Mouse (Mus musculus): ENCODE data around the gene Idua. TPM values are rescaled to one million over a fixed set of nuclear protein-coding genes. Genes with fewer than 3 reads are reported as not detected.

Idua gene
- polyA plus RNA-seq, 1 experiment from 2014 or later: 17.8 TPM

DNA sequence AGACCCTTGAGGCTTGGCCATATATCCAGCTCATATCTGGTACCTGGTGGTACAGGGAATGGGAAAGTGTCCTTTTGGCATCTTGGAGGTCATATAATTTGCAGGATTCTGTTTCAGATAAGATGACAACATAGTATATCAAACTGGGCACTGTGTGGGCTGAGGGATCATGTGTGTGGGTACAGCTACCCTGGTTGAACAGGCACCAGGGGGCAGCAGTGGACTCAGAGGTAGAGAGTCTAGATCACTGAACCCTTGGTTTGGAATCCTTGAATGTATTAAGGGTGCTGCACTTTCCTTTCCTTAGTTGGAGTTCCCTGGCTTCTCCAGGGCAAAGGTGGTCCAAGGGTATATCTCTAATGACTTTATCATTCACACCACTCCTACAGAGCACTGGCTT lies 10.7 kb downstream of the Idua start:
- H3K4me1 ChIP-seq (replicated peaks): peaks cover 14% of the 10 kb centered on the region
- ATAC-seq (ENCODE audit: insufficient number of reproducible peaks, low FRiP score): 0 out of 2 replicates have a peak, but pooled peaks have one; percentile 31
- no peak overlapping the region for H3K4me3 ChIP-seq
- peaks cover 32% of the 10 kb centered on the region for H3K36me3 ChIP-seq
- H3K27ac ChIP-seq (ENCODE audit: poor library complexity, severe bottlenecking): no peak overlapping the region
- no peak overlapping the region for H3K4me2 ChIP-seq
- H3K9me3 ChIP-seq (replicated peaks): no peaks in the 10 kb centered on the region
- no peak overlapping the region for H3K9ac ChIP-seq
- no peaks in the 10 kb centered on the region; the same call in 1 of the 2 replicates for H3K27me3 ChIP-seq (replicated peaks)

DNA sequence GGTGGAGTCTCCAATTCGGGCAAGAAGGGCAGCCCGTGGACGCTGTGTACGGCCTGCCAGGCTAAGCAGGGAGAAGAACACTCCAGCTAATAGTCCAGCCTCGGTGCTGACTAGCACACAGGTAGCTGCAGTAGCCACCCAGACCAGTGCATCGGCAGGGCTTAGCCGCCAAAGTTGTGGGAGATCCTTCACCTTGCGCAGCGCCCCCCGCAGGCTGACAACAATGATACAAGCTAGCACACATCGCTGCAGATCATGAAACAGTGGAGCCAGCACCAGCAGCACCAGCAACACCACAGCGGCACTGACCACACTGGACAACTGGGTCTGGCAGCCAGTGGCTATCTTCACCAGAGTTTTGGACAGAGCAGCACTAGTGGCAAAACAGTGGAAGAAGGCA lies 11.6 kb downstream of the Idua start:
- no peak overlapping the region for H3K4me2 ChIP-seq
- H3K9ac ChIP-seq: no peak overlapping the region
- no peak for ATAC-seq (ENCODE audit: insufficient number of reproducible peaks, low FRiP score)
- no peaks in the 10 kb centered on the region for H3K9me3 ChIP-seq (replicated peaks)
- peaks cover 19% of the 10 kb centered on the region for H3K4me1 ChIP-seq (replicated peaks)
- H3K36me3 ChIP-seq: peaks cover 32% of the 10 kb centered on the region
- WGBS: 86% methylated on average over 12 of the region's 12 CpGs
- no peaks in the 10 kb centered on the region for H3K27me3 ChIP-seq (replicated peaks)
- no peak overlapping the region for H3K27ac ChIP-seq (ENCODE audit: poor library complexity, severe bottlenecking)
- no peak overlapping the region for H3K4me3 ChIP-seq

- Histone ChIP-seq H3K27me3 (replicated peaks) (no peaks in the 10 kb centered on the region), H3K4me2 (no peak overlapping the region), H3K27ac (ENCODE audit: poor library complexity, severe bottlenecking) (no peak overlapping the region), H3K9me3 (replicated peaks) (no peaks in the 10 kb centered on the region), H3K4me1 (replicated peaks) (peaks cover 28% of the 10 kb centered on the region), H3K36me3 (peaks cover 32% of the 10 kb centered on the region), H3K9ac (no peak overlapping the region), H3K4me3 (no peak overlapping the region)
- no peak for ATAC-seq (ENCODE audit: insufficient number of reproducible peaks, low FRiP score)
- WGBS: 75% methylated on average over 2 of the region's 2 CpGs
These were observed 14.5 kb downstream of the Idua start for GRCm38 (mm10) chr5:108674624-108675023.

DNA sequence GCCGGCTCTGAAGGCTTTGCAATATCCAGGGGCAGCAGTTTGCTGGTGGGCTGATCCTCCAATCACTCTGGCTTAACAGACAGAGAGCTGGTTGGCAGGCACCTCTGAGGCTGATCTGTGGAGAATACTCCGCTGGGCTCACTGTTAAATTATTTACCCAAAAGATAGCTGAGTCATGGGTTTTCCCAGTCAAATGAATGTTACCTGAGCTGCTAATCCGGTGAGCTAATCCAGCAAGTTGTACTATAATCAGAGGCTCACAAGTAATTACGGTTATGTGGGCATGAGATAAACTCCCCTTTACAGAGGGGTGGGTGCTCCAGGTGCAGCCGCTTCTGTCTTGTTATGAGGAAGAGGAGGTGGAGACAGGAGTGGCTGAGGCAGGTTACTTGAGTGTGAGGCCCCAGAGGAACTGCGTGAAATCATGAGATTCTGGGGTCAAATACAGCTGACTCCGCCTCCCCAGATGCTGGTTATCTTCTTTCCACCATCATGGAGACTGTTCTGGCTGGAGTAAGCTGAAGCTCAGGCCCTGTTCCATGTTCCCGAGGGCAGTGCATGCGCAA lies 15.2 kb downstream of the Idua start, which contains the start of gene Slc26a1:
TSS of gene Slc26a1 (minus strand) at position 319 of the 566 bp plus-strand sequence.
- no peak within 1 kb of the TSS for H3K4me3 ChIP-seq
- H3K9me3 ChIP-seq (replicated peaks): no peaks in the 10 kb centered on the region
- no peak within 1 kb of the TSS for H3K9ac ChIP-seq
- 76% methylated on average over 9 of the region's 9 CpGs for WGBS
- no peak within 1 kb of the TSS for H3K4me2 ChIP-seq
- peaks cover 21% of the 10 kb centered on the region for H3K4me1 ChIP-seq (replicated peaks)
- no peak for ATAC-seq (ENCODE audit: insufficient number of reproducible peaks, low FRiP score)
- peaks cover 32% of the 10 kb centered on the region for H3K36me3 ChIP-seq
- no peaks in the 10 kb centered on the region for H3K27me3 ChIP-seq (replicated peaks)
- H3K27ac ChIP-seq (ENCODE audit: poor library complexity, severe bottlenecking): no peak within 1 kb of the TSS

DNA sequence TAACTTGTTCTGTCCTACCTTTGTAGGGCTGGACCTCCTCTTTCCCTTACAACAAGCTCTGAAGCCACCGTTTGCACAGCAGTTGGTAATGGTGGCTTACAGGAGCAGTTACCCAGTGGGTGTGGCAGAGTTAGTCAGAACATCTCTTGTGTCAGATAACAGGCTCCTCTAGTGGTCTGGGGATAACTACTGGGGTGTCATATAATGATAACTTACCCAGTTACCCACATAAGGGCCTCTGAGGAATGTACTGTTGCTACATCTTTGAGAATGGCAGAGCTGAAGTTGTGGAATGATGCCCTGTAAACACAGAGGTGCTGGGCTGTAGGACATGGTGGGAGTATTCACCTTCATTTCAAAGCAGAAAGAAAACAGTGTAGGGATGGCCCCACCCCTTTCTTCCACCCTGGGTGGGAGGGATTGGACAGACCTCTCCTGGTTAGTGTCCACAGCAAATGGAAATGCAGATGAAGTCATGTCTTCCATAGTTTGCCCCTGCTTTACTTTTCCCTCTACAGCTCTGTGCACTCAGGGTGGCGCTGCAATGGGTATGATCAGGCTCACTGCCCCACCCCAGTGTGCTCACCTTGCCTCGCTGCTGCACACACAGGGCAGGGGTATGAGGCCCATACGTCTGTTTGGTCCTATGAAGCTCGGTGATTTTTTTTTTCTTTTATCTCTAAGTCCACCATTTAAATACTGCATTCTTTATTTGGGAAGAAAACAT lies 16.8 kb downstream of the Idua start:
- peaks cover 23% of the 10 kb centered on the region for H3K36me3 ChIP-seq
- H3K9me3 ChIP-seq (replicated peaks): no peaks in the 10 kb centered on the region
- H3K27ac ChIP-seq (ENCODE audit: poor library complexity, severe bottlenecking): peak overlapping the region; percentile 70
- peak overlapping the region; percentile 48 for H3K4me3 ChIP-seq
- ATAC-seq (ENCODE audit: insufficient number of reproducible peaks, low FRiP score): peak; percentile 66; the same call in 1 of the 2 replicates
- peaks cover 18% of the 10 kb centered on the region for H3K4me1 ChIP-seq (replicated peaks)
- 9% methylated on average over 5 of the region's 5 CpGs for WGBS
- no peaks in the 10 kb centered on the region for H3K27me3 ChIP-seq (replicated peaks)
- peak overlapping the region; percentile 89 for H3K4me2 ChIP-seq
- H3K9ac ChIP-seq: peak overlapping the region; percentile 72

DNA sequence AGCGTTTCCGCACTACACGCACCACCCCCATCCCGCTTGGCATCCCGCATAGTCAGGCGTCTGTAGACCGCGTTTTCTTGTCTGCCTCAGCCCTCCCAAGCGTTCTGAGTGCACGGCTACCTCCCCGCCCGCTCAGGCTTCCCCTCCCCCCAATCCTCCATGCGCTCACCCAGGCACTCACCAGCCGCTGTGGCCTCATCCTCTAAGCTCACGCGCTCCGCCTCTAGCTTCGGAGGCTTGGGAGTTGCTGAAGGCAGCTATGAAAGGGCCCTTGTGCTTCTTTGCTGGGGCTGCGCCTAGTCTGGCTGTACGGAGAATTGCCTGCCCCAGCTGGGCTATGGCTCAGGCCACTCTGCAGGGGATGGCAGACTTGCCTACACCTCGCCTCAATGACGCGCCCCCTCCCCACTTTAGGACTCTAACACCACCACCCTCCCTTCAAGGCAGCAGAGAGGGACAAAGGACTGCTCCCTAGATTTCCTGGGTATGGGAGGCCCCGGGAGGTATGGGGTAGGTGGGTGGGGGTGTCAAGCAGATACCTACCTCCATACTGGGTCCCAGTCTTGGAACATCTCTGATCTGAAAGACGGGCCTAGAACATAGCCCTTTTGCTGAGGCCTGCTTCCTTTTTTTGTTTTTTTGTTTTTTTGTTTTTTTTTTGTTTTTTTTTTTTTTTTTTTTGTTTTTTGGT lies 17.6 kb downstream of the Idua start:
- H3K4me3 ChIP-seq: peak overlapping the region; percentile 48
- no peaks in the 10 kb centered on the region for H3K27me3 ChIP-seq (replicated peaks)
- peak overlapping the region; percentile 72 for H3K9ac ChIP-seq
- peak overlapping the region; percentile 89 for H3K4me2 ChIP-seq
- peak; percentile 83 for ATAC-seq (ENCODE audit: insufficient number of reproducible peaks, low FRiP score)
- 4% methylated on average over 25 of the region's 25 CpGs for WGBS
- peaks cover 14% of the 10 kb centered on the region for H3K36me3 ChIP-seq
- peaks cover 18% of the 10 kb centered on the region for H3K4me1 ChIP-seq (replicated peaks)
- no peaks in the 10 kb centered on the region for H3K9me3 ChIP-seq (replicated peaks)
- H3K27ac ChIP-seq (ENCODE audit: poor library complexity, severe bottlenecking): peak overlapping the region; percentile 70

DNA sequence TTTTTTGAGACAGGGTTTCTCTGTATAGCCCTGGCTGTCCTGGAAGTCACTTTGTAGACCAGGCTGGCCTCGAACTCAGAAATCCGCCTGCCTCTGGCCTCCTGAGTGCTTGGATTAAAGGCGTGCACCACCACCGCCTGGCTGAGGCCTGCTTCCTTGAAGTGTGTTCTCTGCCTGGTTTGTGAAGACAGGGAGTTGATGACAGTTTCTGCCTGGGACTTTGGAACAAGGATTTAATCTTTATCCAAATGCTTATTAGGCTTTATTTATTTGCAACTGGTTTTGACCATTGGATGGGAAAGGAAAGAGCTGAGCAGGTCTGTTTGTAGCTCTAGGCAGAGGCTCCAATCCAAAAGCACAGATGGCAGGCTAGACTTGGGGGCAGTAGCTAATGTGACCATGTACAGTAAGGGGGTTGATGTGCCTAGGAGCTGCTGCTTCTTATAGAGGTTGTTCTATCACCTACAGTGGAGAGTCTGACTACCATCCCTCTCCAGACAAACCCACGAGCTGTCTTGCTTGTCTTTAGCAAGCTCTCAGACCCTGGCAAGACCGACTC lies 18.2 kb downstream of the Idua start:
- no peak overlapping the region for H3K4me2 ChIP-seq
- no peaks in the 10 kb centered on the region for H3K9me3 ChIP-seq (replicated peaks)
- peaks cover 18% of the 10 kb centered on the region for H3K4me1 ChIP-seq (replicated peaks)
- 88% methylated on average over 6 of the region's 6 CpGs for WGBS
- ATAC-seq (ENCODE audit: insufficient number of reproducible peaks, low FRiP score): no peak
- peaks cover 9% of the 10 kb centered on the region for H3K36me3 ChIP-seq
- H3K9ac ChIP-seq: no peak overlapping the region
- no peaks in the 10 kb centered on the region for H3K27me3 ChIP-seq (replicated peaks)
- H3K27ac ChIP-seq (ENCODE audit: poor library complexity, severe bottlenecking): no peak overlapping the region
- no peak overlapping the region for H3K4me3 ChIP-seq

GRCm38 (mm10) chr5:108679909-108680308 lies 19.8 kb downstream of the Idua start:
- Histone ChIP-seq H3K9ac (no peak overlapping the region), H3K36me3 (0 out of 2 replicates have a peak, but pooled peaks cover 2% of the 10 kb centered on the region), H3K27me3 (replicated peaks) (no peaks in the 10 kb centered on the region), H3K4me1 (replicated peaks) (peaks cover 18% of the 10 kb centered on the region), H3K9me3 (replicated peaks) (no peaks in the 10 kb centered on the region), H3K27ac (ENCODE audit: poor library complexity, severe bottlenecking) (no peak overlapping the region), H3K4me2 (no peak overlapping the region), H3K4me3 (no peak overlapping the region)
- ATAC-seq (ENCODE audit: insufficient number of reproducible peaks, low FRiP score): no peak
- WGBS: 51% methylated on average over 3 of the region's 3 CpGs

DNA sequence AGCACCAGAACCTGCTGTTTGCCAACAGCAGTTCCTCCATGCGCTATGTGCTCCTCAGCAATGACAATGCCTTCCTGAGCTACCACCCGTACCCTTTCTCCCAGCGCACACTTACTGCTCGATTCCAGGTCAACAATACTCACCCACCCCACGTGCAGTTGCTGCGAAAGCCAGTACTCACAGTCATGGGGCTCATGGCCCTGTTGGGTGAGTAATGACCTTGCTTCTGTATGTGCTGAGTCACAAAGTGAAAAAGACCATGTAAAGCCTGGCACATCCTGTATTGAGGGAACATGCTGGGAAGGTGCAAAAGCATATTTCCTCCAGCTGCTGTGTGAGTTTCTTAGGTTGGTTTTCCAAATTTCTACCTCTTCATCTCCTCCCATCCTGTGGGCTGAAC lies 20.7 kb downstream of the Idua start:
- no peak for ATAC-seq (ENCODE audit: insufficient number of reproducible peaks, low FRiP score)
- WGBS: 86% methylated on average over 6 of the region's 6 CpGs
- Histone ChIP-seq H3K4me3 (no peak overlapping the region), H3K4me2 (no peak overlapping the region), H3K27ac (ENCODE audit: poor library complexity, severe bottlenecking) (no peak overlapping the region), H3K9me3 (replicated peaks) (no peaks in the 10 kb centered on the region), H3K9ac (no peak overlapping the region), H3K4me1 (replicated peaks) (peaks cover 18% of the 10 kb centered on the region), H3K36me3 (0 out of 2 replicates have a peak, but pooled peaks cover 2% of the 10 kb centered on the region), H3K27me3 (replicated peaks) (no peaks in the 10 kb centered on the region)

DNA sequence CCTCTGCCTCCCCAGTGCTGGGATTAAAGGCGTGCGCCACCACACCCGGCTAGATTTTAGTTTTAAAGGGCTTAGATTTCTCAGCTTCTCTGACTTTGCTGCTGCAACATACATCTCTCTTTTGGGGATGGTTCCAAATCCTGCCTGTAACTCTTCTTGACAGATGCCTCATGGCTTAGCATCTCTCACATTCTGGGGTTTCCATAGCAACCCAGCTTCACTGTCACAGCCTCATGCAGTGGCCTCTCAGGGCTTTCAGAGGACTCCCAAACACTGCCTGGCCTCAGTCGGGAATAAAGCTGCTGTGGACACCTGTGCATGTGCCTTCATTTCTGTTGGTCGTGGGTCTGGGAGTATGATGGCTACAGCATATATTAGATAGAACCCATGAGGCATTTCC lies 29.0 kb downstream of the Idua start:
- Histone ChIP-seq H3K27ac (ENCODE audit: poor library complexity, severe bottlenecking) (no peak overlapping the region), H3K9me3 (replicated peaks) (no peaks in the 10 kb centered on the region), H3K27me3 (replicated peaks) (no peaks in the 10 kb centered on the region), H3K4me2 (no peak overlapping the region), H3K4me3 (no peak overlapping the region), H3K9ac (no peak overlapping the region), H3K36me3 (no peaks in the 10 kb centered on the region), H3K4me1 (replicated peaks) (peaks cover 21% of the 10 kb centered on the region)
- WGBS: 75% methylated on average over 5 of the region's 5 CpGs
- ATAC-seq (ENCODE audit: insufficient number of reproducible peaks, low FRiP score): no peak

DNA sequence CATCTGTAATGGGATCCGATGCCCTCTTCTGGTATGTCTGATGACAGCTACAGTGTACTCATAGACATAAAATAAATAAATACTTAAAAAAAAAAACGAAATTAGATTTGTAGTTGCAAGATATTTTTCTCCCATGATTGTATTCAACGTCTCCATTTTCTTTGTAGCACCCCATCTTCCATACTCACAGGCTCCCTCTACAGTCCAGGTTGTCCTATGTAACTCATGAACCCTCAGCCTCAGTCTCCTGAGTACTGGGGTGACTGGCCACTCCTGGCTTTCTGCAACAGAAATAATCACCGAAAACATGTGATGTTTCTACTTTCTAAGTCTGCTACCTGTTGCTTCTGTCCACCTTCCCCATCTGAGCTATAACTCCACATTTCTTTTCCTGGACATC lies 31.0 kb downstream of the Idua start:
- H3K9me3 ChIP-seq (replicated peaks): no peaks in the 10 kb centered on the region
- no peaks in the 10 kb centered on the region; the same call in 1 of the 2 replicates for H3K36me3 ChIP-seq
- no peak overlapping the region for H3K27ac ChIP-seq (ENCODE audit: poor library complexity, severe bottlenecking)
- no peak overlapping the region for H3K4me2 ChIP-seq
- H3K4me3 ChIP-seq: no peak overlapping the region
- ATAC-seq (ENCODE audit: insufficient number of reproducible peaks, low FRiP score): no peak
- H3K4me1 ChIP-seq (replicated peaks): peaks cover 35% of the 10 kb centered on the region
- no peak overlapping the region for H3K9ac ChIP-seq
- 70% methylated on average over 4 of the region's 4 CpGs for WGBS
- H3K27me3 ChIP-seq (replicated peaks): no peaks in the 10 kb centered on the region

All from heart, embryonic 12.5 days (tissue).